Mouse (Mus musculus): Measurements from ENCODE around the gene Lpar2.

DNA sequence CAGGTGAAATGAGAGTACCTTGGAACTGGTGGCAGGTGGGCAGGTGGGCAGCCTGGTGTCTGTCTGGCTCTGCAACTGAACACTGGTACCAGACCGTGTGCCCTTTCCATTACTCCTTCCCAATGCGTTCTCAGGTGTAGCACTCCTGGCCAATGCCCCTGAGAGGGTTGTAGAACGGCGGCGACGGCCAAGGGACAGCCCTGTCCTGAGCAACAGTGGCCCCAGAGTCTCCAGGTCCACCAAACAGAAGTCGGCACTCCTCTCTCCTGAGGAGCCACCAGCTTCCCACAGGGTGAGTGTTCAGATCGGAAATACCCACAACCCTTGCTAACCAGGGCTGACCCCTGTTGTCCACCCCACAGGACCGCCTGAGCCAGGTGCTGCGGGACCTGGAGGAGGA, 17.1 kb upstream of the Lpar2 start:
- TF ChIP-seq CTCF (IDR thresholded peaks at IDR 0.05; ENCODE audit: insufficient read depth, low read depth, low read length) (no peak), POLR2A (IDR thresholded peaks at IDR 0.05; ENCODE audit: insufficient read depth, low read depth, low read length) (no peak)
